Mouse (Mus musculus) kidney, adult 9 months (tissue): ENCODE data around the gene Amdhd1.
A peak's percentile ranks its signal among the peaks of the same experiment; 100 is the strongest.
"Not testable (repeated sequence)": the region's sequence is repeated elsewhere in the genome, so short reads cannot be mapped to it uniquely, and the experiment has no call there.

ENCODE experiments used
- DNase-seq: peaks from one replicate; pipeline ENCODE4 v3.0.0; 2022

Gene Amdhd1

GRCm38 (mm10) chr10:93539775-93540430, at the start of gene Amdhd1:
Gene Amdhd1 (minus strand): TSS chr10:93540033.
- peak; percentile 75 for DNase-seq

DNA sequence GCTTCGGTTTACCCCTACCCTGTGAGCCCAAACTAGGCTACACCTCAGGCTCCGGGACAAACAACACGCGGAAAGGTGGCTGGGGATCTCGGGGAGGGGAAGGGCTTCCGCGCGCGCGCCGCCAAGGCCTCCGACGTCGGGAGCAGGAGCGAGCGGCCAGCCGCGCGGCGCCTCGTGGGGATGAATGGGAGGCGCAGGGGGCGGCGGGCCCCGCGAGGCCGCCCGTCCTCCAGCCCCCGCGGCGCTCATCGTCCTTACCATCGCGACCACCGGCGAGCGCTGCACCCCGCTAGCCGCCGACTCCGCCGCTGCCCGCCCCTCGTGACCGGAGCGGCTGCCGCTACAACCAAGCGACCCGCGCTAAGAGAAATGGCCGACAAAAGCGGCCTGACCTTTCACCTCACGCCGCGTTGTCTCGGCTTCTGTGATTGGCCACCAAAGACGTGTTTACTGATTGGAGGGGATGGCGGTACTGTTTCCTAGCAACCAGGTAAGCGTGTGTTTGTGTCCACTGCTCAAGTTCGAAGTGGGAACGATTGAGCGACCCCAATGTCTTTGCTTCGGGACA, 49.5 kb upstream of the Amdhd1 start, which contains the start of gene Snrpf:
Snrpf (minus strand) TSS at position 426 of the 568 bp plus-strand sequence.
- DNase-seq: peak; percentile 96

DNA sequence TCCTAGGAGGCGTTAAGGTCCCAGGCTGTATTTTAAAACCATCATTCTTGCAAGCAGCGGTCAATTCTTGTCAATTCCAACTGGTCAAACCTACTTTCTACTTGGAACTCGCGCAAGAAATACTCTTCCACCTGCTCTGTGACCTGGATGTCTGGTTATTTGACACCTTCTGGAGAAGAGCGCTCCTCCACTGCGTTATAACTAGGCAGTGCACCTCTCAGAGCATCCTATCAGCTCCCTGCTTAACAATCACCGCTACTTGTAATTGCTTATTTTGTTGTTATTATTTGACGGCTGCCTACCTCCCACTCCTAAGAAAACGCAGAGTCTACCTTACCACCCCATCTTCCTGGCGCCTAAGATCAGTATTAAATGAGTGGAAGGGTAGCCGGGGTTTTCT, 49.0 kb upstream of the Amdhd1 start:
- DNase-seq: peak; percentile 17

DNA sequence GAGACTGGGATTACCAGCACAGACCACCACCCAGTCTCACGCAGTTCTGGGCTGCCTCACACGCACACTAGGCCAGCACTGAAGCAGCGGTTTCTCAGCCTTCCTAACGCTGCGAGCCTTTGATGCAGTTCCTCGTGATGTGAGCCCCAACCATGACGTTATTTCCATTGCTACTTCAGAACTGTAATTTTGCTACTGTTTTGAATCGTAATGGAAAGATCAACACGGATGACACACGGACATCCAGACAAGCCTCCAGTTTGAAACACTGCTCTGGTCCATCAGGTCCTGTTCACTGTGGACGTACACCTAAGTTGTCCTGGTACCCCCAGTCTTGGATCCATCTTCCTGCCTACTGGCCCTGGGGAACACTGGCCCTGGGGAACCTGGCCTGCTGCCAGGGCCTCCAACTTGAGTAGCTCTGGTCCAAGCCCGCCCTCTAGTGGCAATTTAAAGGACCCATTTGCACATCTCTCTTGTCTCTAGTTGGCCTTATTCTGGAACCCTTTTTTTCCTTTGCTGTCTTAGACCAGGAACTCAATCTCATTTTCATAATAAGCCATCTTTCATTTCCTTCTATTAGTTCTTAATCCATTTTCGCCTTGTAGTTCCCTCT, 37.5 kb upstream of the Amdhd1 start:
- DNase-seq: peak; percentile 78

GRCm38 (mm10) chr10:93575960-93576359, 36.1 kb upstream of the Amdhd1 start:
- no peak for DNase-seq

GRCm38 (mm10) chr10:93574966-93575365, 35.1 kb upstream of the Amdhd1 start:
- DNase-seq: no peak

GRCm38 (mm10) chr10:93572209-93572608, 32.4 kb upstream of the Amdhd1 start:
- no peak for DNase-seq

- no peak for DNase-seq
These were observed 28.8 kb upstream of the Amdhd1 start for GRCm38 (mm10) chr10:93568671-93569070.

GRCm38 (mm10) chr10:93567841-93568566, 28.2 kb upstream of the Amdhd1 start:
- DNase-seq: no peak

GRCm38 (mm10) chr10:93567066-93567465, 27.2 kb upstream of the Amdhd1 start:
- DNase-seq: no peak

- DNase-seq: no peak
These were observed 24.8 kb upstream of the Amdhd1 start for GRCm38 (mm10) chr10:93564518-93565090.

GRCm38 (mm10) chr10:93559786-93560185, 20.0 kb upstream of the Amdhd1 start:
- no peak for DNase-seq

- DNase-seq: not testable (repeated sequence)
These were observed 18.1 kb upstream of the Amdhd1 start for GRCm38 (mm10) chr10:93557971-93558370.

GRCm38 (mm10) chr10:93552596-93552995, 12.8 kb upstream of the Amdhd1 start:
- DNase-seq: no peak

DNA sequence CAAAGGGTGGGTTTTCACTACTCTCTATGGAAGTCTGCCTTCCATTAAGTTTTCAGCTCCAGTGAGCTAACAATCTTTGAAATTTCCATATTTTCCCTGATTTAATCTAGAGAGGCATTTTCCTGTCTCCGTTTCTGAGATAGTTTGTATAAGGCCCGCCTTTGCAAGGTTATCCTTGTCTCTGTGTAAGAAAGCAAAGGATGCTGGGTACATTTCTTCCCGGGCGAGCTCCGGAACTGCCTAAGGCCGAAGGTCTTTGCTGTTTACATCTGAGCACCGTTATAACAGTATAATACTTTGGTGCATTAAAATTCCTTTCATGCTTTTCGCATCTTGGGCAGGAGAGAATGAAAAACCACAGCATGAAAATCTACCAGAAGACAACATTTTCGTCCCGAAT, 10.0 kb upstream of the Amdhd1 start:
- DNase-seq: no peak

- DNase-seq: peak; percentile 76
These were observed 9.2 kb upstream of the Amdhd1 start for GRCm38 (mm10) chr10:93548991-93549390.

GRCm38 (mm10) chr10:93547741-93548270, 8.0 kb upstream of the Amdhd1 start:
- DNase-seq: no peak

DNA sequence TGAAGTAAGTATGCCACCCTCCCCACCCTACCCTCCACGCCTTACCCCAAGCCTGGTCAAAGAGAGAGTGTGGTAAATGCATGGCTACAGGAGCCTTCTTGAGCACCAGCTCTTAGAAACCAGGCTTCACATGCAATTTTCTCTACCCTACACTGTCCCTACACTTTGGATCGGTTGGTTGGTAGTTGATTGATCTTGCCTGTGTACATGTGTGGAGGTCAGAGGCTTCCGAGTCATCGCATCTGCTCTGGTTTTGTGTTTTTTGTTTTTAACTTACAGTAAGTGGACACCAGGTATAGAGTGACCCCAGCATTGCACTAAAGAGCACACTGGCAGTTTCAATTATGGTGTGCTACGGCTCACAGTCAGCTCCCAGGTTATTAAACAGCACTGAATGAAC, 4.3 kb upstream of the Amdhd1 start:
- DNase-seq: no peak

DNA sequence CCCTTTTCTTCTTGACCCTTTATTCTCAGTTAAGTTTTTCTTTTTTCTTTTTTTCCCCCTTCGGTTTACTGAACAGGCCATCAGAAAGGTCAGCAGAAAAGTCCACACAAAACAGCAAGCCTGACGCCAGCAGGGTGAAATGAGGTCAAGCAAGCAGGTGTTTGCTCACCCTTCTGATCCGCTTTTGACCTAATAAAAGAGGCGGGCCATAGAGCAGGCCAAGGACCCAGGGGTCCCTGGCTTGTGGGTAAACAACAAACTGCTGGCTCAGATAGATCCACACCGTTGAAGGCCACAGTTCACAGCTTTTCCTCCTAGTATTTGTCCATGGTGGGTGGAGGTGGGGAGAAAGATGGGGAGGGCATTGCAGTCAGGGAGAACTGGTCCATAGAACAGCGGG, 3.3 kb upstream of the Amdhd1 start:
- peak; percentile 13 for DNase-seq

GRCm38 (mm10) chr10:93542356-93542755, 2.5 kb upstream of the Amdhd1 start:
- DNase-seq: no peak

- DNase-seq: no peak
These were observed 1.8 kb upstream of the Amdhd1 start for GRCm38 (mm10) chr10:93541585-93541984.

- no peak for DNase-seq
These were observed 788 bp upstream of the Amdhd1 start, which contains the start of gene Ccdc38 for GRCm38 (mm10) chr10:93540431-93541210. Gene Ccdc38 (plus strand): TSS chr10:93540632.
